Mouse (Mus musculus): Measurements from ENCODE around the gene Sec24d.

GRCm38 (mm10) chr3:123333055-123333424 is 65.8 kb downstream of the Sec24d start:
- TF ChIP-seq MAFK (IDR thresholded peaks at IDR 0.05; ENCODE audit: insufficient read depth, low read depth, low read length) (peak; percentile 63), CHD2 (IDR thresholded peaks at IDR 0.05; ENCODE audit: low read depth, low read length) (no peak), HCFC1 (IDR thresholded peaks at IDR 0.05; ENCODE audit: borderline replicate concordance, insufficient read depth, low read length) (no peak)

All from ES-E14 (cell line).